Comparison of ENCODE assay signal across 14 mouse cellular contexts in genomic region chr8:86222228-86222627, GRCm38 (mm10).
DNase-seq lines count a peak whose midpoint lies in the region.
"Had no signal": no experiment of that assay in that cellular context is flagged by ENCODE, and none has a peak within 500 bp of the region (broad histone marks: within the 10 kb centered on the region; RNA-seq: fewer than 3 reads in every experiment).

No protein-coding gene starts in this region.

- intact Hi-C loops in left cerebral cortex, postnatal 14 days (cut with DNase I), result no loop called here

- peak; percentile 78 for DNase-seq in heart, adult 11 months
- DNase-seq in heart, adult 8-10 months (ENCODE audit: low spot score), result no peak
- peak; percentile 64 for DNase-seq in cerebellum, adult 8-10 months
- DNase-seq in cerebellum, postnatal 14 days, result peak; percentile 43 to 67
- no peak for DNase-seq in yolk sac, embryonic 10.5 days (ENCODE audit: low spot score)
- DNase-seq in left cerebral cortex, postnatal 14 days (ENCODE audit: low spot score in 2 of 2), result no peak
- DNase-seq in gastrocnemius, adult 8-10 months (ENCODE audit: low spot score in 2 of 2), result no peak
- DNase-seq: adrenal gland, postnatal 14 days; forebrain, postnatal 0 days; gastrocnemius, adult 2 months; gastrocnemius, postnatal 36 days; heart, adult 18-20 months; heart, postnatal 14 days; kidney, adult 18-20 months had no signal

Comparison
In these comparisons a context has a peak if more than half of its experiments do, and no peak if none do; other contexts are left out.
1. DNase-seq: peak in heart, adult 11 months (single experiment), cerebellum, adult 8-10 months (single experiment) and cerebellum, postnatal 14 days (2 of 2); none in heart, adult 8-10 months (single experiment), yolk sac, embryonic 10.5 days (single experiment), left cerebral cortex, postnatal 14 days (0 of 2) and gastrocnemius, adult 8-10 months (0 of 2).